Mouse (Mus musculus) lung, postnatal 4 days (tissue): ENCODE measurements around the gene Aqp1.
A peak's percentile ranks its signal among the peaks of the same experiment; 100 is the strongest.

Source experiments
- DNase-seq, 2 experiments: peaks; one replicate each; pipeline ENCODE4 v3.0.0; 2021

The Aqp1 gene

GRCm38 (mm10) chr6:55356976-55357635, 20.9 kb downstream of the Aqp1 start:
- DNase-seq = no peak

DNA sequence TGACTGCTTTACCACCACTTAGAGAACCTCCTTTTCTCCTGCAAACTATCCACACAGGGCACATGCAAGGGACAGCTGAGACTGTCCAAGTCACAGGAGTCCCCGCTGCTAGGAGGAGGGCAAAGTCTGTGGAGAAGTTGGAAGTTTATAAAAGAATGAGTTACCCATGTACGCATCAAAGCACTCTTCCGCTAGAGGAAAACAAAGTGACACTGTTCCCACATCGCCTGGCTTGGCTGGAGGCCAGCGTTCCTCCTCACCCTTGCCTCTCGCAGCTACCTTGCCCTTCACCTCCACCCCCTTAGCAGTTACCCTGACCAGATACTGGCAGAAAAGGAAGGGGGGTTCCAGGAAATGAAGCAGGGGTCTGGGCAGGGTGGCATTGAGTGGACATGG, 21.4 kb downstream of the Aqp1 start:
- peak; percentile 55 to 66 for DNase-seq

DNA sequence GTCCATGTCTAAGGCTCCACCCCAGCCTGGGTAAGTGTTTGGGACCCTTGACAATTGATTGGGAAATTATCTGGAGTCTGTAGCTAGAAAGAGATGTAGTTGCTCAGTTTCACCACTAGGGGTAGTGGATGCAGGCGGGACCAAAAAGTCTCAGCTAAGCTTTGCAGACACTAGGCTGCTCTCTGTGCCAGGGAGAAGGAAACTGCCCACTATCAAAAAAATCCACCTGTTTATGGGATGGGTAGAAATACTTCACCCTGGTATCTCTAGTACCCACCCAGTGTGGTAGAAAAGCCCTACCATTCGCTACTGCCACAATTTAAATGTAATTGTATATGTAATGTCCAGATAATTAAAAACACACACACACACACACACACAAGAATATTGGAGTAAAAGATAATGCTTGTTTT, 22.5 kb downstream of the Aqp1 start:
- DNase-seq = no peak

DNA sequence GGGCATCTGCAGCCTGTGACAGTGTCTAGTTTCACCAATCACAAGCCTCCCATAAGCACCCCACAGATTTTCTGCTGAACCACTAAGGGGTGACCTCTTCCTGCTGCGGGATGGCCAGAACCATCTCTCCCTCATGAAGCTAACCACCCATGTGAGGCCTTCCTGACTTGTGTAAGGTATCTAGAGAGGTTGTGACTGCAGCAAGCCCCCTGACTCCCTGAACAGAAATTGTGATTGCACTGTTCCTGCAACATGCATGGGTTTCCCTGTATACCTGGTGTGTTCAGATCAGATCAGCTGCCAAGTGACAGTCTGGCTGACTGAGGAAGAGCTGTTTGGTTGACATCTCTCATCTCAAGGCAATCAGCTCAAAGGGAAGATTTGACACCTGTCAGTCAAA, 26.4 kb downstream of the Aqp1 start:
- DNase-seq = no peak

GRCm38 (mm10) chr6:55367126-55367525, 30.9 kb downstream of the Aqp1 start:
- DNase-seq = no peak

DNA sequence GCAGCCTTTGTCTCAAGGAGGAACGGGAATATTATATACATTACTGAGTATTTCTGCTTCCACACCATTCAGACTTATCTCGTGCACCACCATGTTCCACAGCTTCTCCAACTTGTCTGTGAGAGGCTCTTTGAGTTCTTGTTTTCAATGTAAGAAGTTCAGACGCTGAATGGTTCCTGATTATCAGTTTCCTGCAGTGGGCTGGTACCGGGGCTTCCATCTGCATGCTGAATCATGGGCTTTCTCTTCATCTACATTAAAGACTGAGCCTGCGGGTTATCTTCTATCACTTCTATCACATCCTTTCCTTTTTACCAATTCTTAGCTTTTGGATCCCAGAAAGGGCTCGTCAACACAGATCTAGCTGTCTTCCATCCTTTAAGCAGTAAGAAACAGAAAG, 34.6 kb downstream of the Aqp1 start:
- DNase-seq = no peak

GRCm38 (mm10) chr6:55376076-55376475, 39.8 kb downstream of the Aqp1 start, which contains the start of gene Ghrhr:
TSS of gene Ghrhr (plus strand) at chr6:55376295.
- DNase-seq = no peak

DNA sequence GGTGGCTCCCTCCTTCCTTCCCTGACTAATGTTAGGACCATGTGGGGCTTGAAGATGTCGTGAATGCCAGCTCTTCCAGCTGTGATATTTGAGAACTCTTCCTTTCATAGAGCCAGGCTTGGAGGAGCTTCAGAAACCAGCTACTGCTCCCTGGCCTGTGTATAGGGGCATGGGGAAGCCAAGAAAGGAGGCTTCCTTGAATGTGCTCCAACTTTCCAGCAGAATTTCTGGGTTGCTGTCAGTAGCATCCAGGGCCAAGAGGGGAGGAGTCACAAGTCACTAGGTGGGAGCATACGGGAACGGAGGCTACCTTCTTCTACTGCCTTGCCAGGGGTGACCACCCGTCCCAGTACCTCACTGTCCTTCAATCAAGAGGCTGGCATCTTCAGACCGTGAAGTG, 40.3 kb downstream of the Aqp1 start:
- DNase-seq = no peak

GRCm38 (mm10) chr6:55377461-55377860, 41.2 kb downstream of the Aqp1 start:
- DNase-seq = no peak

DNA sequence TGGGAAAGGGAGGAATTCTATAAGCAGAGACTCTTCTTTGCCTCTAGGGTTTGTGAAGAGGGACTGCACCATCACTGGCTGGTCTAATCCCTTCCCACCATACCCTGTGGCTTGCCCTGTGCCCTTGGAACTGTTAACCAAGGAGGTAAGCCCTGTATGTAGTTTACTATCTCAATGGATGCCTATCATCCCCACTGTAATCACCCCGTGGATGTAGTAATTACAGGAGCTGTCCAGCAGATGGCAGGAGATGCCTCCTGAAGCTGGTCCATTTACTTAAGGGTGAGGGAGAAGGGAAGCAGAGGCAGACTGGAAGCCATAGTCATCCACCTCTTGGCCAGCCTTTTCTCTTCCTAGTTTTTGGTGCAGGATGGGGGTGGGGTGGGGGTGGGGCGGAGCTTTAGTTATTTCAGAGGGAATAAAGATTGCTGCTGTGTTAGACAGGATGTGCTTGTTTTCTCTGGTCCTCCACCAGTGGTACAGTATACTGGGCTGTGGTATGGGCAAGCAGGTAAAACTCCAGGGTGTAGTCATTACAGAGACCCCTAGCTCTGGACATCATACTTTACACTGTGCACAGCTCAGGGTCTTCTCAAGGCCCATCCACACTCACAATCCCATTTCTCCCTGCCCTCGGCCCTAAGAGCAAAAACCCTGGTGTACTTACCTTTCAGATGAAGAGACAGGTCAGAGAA, 43.6 kb downstream of the Aqp1 start:
- peak in 1 of 2 experiments; percentile 57 for DNase-seq

DNA sequence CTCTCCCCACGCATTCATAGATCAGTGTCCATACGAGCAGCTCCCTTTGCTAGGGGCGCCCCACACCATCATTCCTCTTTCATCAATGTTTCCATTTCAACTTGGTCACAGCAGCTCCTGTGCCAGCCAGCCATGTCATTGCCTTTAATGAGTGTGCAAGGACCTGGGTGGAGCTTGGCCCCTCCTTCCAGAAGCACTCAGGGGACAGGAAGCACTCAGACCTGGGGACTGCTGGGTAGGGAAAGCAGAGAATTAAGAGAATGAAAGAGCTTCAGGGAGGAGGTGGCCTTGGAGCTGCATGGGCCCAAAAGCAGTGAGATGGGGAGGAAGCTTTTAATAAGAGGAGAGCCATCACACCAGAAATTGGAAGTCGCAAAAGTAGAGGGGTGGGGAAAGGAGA, 45.7 kb downstream of the Aqp1 start:
- DNase-seq = no peak

DNA sequence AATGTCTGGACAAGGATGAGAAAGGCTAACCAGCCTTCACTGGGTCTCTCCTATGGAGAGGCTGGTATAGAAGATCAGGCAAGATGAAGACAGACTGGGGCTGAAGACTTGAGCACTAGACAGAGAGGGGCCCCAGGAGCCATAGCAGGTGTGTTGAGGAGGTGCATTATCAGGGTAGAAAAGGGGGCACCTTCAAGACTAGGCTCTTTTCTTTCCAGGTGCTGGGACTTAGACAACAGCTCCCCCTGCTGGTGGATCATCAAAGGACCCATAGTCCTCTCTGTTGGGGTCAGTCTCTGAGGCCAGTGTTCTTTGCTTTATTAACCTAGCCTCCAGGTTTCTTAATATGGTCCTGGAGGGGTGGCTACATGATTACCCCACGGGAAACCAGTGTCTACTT, 47.7 kb downstream of the Aqp1 start:
- DNase-seq = peak; percentile 48 to 71

- no peak for DNase-seq
These were observed 48.2 kb downstream of the Aqp1 start for GRCm38 (mm10) chr6:55384356-55384951.

GRCm38 (mm10) chr6:55388546-55389169, 52.4 kb downstream of the Aqp1 start:
- DNase-seq = no peak

- no peak for DNase-seq
These were observed 53.1 kb downstream of the Aqp1 start for GRCm38 (mm10) chr6:55389321-55389720.

DNA sequence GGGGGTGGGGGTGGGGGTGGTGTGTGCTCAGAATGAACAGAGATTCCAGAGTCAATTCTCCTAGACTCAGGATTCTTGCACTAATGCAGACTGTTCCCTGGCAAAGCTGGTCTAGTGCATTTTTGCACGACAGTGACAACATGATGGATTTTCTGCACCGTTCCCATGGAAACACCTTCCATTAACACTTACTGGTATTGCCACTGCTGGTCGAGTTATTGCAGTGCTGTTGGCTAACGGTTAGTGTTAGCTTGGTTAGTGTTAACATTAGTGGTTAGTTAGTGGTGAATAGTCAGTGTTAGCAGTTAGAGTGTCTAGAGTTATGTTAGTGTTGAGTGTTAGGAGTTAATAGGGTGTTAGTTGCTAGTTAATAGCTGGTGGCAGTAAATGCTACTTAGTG, 55.6 kb downstream of the Aqp1 start:
- DNase-seq = no peak

- peak; percentile 53 to 77 for DNase-seq
These were observed 56.2 kb downstream of the Aqp1 start for GRCm38 (mm10) chr6:55392453-55392852.

- DNase-seq = no peak
These were observed 58.6 kb downstream of the Aqp1 start for GRCm38 (mm10) chr6:55394854-55395253.

DNA sequence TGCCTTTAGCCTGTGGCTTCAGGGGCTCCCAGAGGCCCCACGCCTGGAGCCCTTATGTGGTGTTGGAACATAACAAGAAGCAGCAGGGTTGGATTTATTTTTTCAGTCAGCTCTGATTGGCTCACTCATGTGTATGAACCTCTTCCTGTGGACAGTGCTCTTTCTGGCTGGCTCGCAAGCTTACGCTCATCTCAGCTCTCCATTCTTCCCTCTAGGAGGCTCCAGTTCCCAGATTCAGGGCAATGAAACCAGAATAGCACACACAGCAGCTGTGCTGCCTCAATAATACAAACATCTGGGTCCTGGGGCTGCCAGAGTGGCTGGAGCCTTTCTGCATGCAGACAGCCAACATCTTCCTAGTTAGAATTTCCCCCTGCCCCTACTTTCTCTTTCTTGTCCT, 59.9 kb downstream of the Aqp1 start:
- DNase-seq = peak; percentile 55 to 77

GRCm38 (mm10) chr6:55396622-55397041, 60.4 kb downstream of the Aqp1 start:
- peak in 1 of 2 experiments; percentile 51 for DNase-seq
